Mouse (Mus musculus): ENCODE measurements around the gene Muc5b. TPM values are rescaled to one million over a fixed set of nuclear protein-coding genes. Genes with fewer than 3 reads are reported as not detected.

Muc5b gene
- 1.1 TPM in 1 of 2 replicates, not detected in the other for polyA plus RNA-seq (2012; rRNA removed; ENCODE audit: low replicate concordance)

DNA sequence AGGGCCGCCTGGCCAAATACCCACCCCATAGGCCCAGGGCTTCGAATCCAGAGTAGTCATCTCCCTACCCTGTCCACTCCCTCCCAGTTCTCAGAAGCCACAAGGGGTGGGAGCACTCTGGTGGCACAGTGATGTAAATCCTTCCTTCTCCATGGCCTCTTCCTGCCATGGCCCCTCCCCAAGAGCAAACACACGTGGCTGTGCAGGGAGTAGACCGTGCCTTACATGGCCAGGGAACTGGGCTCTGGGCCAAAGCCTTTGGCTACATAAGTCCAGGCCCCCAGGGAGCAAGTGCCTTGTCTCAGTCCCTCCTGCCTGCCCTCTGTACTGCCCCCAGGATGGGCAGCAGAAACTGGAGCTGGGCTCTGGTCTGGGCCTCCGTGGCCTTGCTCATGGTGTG is at the start of gene Muc5b:
TSS of gene Muc5b (plus strand) at position 292 of the 400 bp plus-strand sequence.

DNA sequence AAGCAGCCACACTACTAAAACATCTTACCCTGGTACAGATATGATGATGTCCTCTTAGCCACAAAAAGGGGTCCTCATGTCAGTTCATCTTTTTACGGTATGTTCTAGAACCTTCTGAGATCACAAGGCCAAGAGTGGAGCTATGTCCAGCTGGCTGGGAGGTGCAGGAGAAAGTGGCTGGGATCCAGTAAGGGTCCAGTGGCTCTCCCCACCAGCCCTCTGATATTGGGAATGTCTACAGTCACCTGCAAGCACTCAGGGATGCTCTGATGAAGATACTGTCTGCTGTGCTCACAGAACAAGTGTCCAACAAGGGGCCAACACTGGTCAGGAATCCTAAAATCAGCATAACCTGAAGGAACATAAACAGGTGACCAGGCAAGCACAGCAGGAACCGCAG is 79.5 kb downstream of the Muc5b start, which contains the start of gene Tollip:
TSS of gene Tollip (minus strand) at position 101 of the 400 bp plus-strand sequence.

Other genes with a start within 250 kb of the Muc5b start
- 2.0 and 1,221 TPM in 2 replicates for gene Muc6, start 183.8 kb upstream of the Muc5b start, polyA plus RNA-seq (2012; rRNA removed; ENCODE audit: low replicate concordance)
- 504 and 1,367 TPM in 2 replicates for gene Muc2, start 148.7 kb upstream of the Muc5b start, polyA plus RNA-seq (2012; rRNA removed; ENCODE audit: low replicate concordance)
- 0.40 and 136 TPM in 2 replicates for gene Muc5ac, start 50.1 kb upstream of the Muc5b start, polyA plus RNA-seq (2012; rRNA removed; ENCODE audit: low replicate concordance)
- 32.7 and 54.7 TPM in 2 replicates for gene Tollip, start 79.4 kb downstream of the Muc5b start, polyA plus RNA-seq (2012; rRNA removed; ENCODE audit: low replicate concordance)
- 0.64 and 4.0 TPM in 2 replicates for gene Brsk2, start 110.7 kb downstream of the Muc5b start, polyA plus RNA-seq (2012; rRNA removed; ENCODE audit: low replicate concordance)
- 30.2 and 35.8 TPM in 2 replicates for gene Mob2, start 222.0 kb downstream of the Muc5b start, polyA plus RNA-seq (2012; rRNA removed; ENCODE audit: low replicate concordance)